Mouse (Mus musculus): ENCODE data around the gene Atp2b1. TPM values are rescaled to one million over a fixed set of nuclear protein-coding genes. Genes with fewer than 3 reads are reported as not detected.

The Atp2b1 gene
- polyA plus RNA-seq, 1 experiment from 2014 or later, result 38.1 TPM

GRCm38 (mm10) chr10:98966407-98967215, 52.4 kb downstream of the Atp2b1 start:
- DNase-seq, result no peak
- H3K27me3 ChIP-seq, result no peaks in the 10 kb centered on the region
- H3K27ac ChIP-seq, result no peak overlapping the region
- H3K36me3 ChIP-seq, result peaks cover 12% of the 10 kb centered on the region
- no peak overlapping the region for H3K4me2 ChIP-seq
- H3K9ac ChIP-seq, result no peak overlapping the region
- 52% methylated on average over 13 of the region's 13 CpGs for WGBS (ENCODE audit: insufficient replicate concordance)
- no peak overlapping the region for H3K4me3 ChIP-seq (replicated peaks)
- ATAC-seq (ENCODE audit: low read depth), result no peak
- H3K9me3 ChIP-seq (replicated peaks), result no peaks in the 10 kb centered on the region
- H3K4me1 ChIP-seq (replicated peaks), result peaks cover 22% of the 10 kb centered on the region

- H3K27ac ChIP-seq, result no peak overlapping the region
- no peaks in the 10 kb centered on the region for H3K9me3 ChIP-seq (replicated peaks)
- ATAC-seq (ENCODE audit: low read depth) (no peak), DNase-seq (no peak)
- no peaks in the 10 kb centered on the region for H3K27me3 ChIP-seq
- WGBS (ENCODE audit: insufficient replicate concordance), result 88% methylated on average over 15 of the region's 15 CpGs
- no peak overlapping the region for H3K4me3 ChIP-seq (replicated peaks)
- no peak overlapping the region for H3K4me2 ChIP-seq
- H3K9ac ChIP-seq, result no peak overlapping the region
- peaks cover 12% of the 10 kb centered on the region for H3K36me3 ChIP-seq
- H3K4me1 ChIP-seq (replicated peaks), result peaks cover 14% of the 10 kb centered on the region
Measured at GRCm38 (mm10) chr10:98967240-98967891, 53.2 kb downstream of the Atp2b1 start.

- 82% methylated on average over 3 of the region's 3 CpGs for WGBS (ENCODE audit: insufficient replicate concordance)
- no peak for ATAC-seq (ENCODE audit: low read depth)
- H3K4me2 ChIP-seq, result no peak overlapping the region
Measured at GRCm38 (mm10) chr10:98970917-98971316, 56.7 kb downstream of the Atp2b1 start.

GRCm38 (mm10) chr10:98972359-98972758, 58.2 kb downstream of the Atp2b1 start:
- WGBS (ENCODE audit: insufficient replicate concordance), result 37% methylated on average over 2 of the region's 2 CpGs
- no peaks in the 10 kb centered on the region for H3K27me3 ChIP-seq
- peaks cover 12% of the 10 kb centered on the region for H3K36me3 ChIP-seq
- DNase-seq (no peak), ATAC-seq (ENCODE audit: low read depth) (no peak)
- H3K9me3 ChIP-seq (replicated peaks), result no peaks in the 10 kb centered on the region
- H3K9ac ChIP-seq, result no peak overlapping the region
- H3K27ac ChIP-seq, result no peak overlapping the region
- no peak overlapping the region for H3K4me3 ChIP-seq (replicated peaks)
- H3K4me1 ChIP-seq (replicated peaks), result peaks cover 23% of the 10 kb centered on the region
- no peak overlapping the region for H3K4me2 ChIP-seq

More at GRCm38 (mm10) chr10:98970917-98971316, 56.7 kb downstream of the Atp2b1 start:
- DNase-seq, result no peak
- Histone ChIP-seq H3K9me3 (replicated peaks) (no peaks in the 10 kb centered on the region), H3K4me3 (replicated peaks) (no peak overlapping the region), H3K36me3 (peaks cover 12% of the 10 kb centered on the region), H3K9ac (no peak overlapping the region), H3K27me3 (no peaks in the 10 kb centered on the region), H3K4me1 (replicated peaks) (peaks cover 13% of the 10 kb centered on the region), H3K27ac (no peak overlapping the region)

- no peak for ATAC-seq (ENCODE audit: low read depth)
- 81% methylated on average over 18 of the region's 18 CpGs for WGBS (ENCODE audit: insufficient replicate concordance)
Measured at GRCm38 (mm10) chr10:98972912-98973605, 58.9 kb downstream of the Atp2b1 start.

GRCm38 (mm10) chr10:98974645-98975044, 60.4 kb downstream of the Atp2b1 start:
- Histone ChIP-seq H3K4me3 (replicated peaks) (no peak overlapping the region), H3K36me3 (peaks cover 3% of the 10 kb centered on the region; the same call in 1 of the 2 replicates), H3K9ac (no peak overlapping the region), H3K27ac (no peak overlapping the region), H3K27me3 (no peaks in the 10 kb centered on the region), H3K9me3 (replicated peaks) (no peaks in the 10 kb centered on the region), H3K4me2 (no peak overlapping the region), H3K4me1 (replicated peaks) (peaks cover 27% of the 10 kb centered on the region)
- DNase-seq (no peak), ATAC-seq (ENCODE audit: low read depth) (no peak)
- WGBS (ENCODE audit: insufficient replicate concordance), result 76% methylated on average over 3 of the region's 3 CpGs

More at GRCm38 (mm10) chr10:98972912-98973605, 58.9 kb downstream of the Atp2b1 start:
- H3K27me3 ChIP-seq, result no peaks in the 10 kb centered on the region
- H3K36me3 ChIP-seq, result peaks cover 12% of the 10 kb centered on the region
- no peak overlapping the region for H3K27ac ChIP-seq
- DNase-seq, result no peak
- H3K4me2 ChIP-seq, result no peak overlapping the region
- no peak overlapping the region for H3K9ac ChIP-seq
- peaks cover 23% of the 10 kb centered on the region for H3K4me1 ChIP-seq (replicated peaks)
- no peak overlapping the region for H3K4me3 ChIP-seq (replicated peaks)
- no peaks in the 10 kb centered on the region for H3K9me3 ChIP-seq (replicated peaks)

GRCm38 (mm10) chr10:98975611-98976010, 61.4 kb downstream of the Atp2b1 start:
- Histone ChIP-seq H3K36me3 (no peaks in the 10 kb centered on the region), H3K27me3 (no peaks in the 10 kb centered on the region), H3K4me1 (replicated peaks) (peaks cover 31% of the 10 kb centered on the region), H3K9me3 (replicated peaks) (no peaks in the 10 kb centered on the region), H3K4me2 (no peak overlapping the region), H3K27ac (no peak overlapping the region), H3K4me3 (replicated peaks) (no peak overlapping the region), H3K9ac (no peak overlapping the region)
- ATAC-seq (ENCODE audit: low read depth) (no peak), DNase-seq (no peak)
- WGBS (ENCODE audit: insufficient replicate concordance), result 78% methylated on average over 6 of the region's 6 CpGs

- H3K9me3 ChIP-seq (replicated peaks), result no peaks in the 10 kb centered on the region
- WGBS (ENCODE audit: insufficient replicate concordance), result 79% methylated on average over 6 of the region's 6 CpGs
Measured at GRCm38 (mm10) chr10:98976877-98977494, 62.8 kb downstream of the Atp2b1 start.

GRCm38 (mm10) chr10:98978766-98979165, 64.6 kb downstream of the Atp2b1 start:
- DNase-seq (no peak), ATAC-seq (ENCODE audit: low read depth) (no peak)
- Histone ChIP-seq H3K9ac (no peak overlapping the region), H3K36me3 (peaks cover 3% of the 10 kb centered on the region; the same call in 1 of the 2 replicates), H3K4me1 (replicated peaks) (peaks cover 23% of the 10 kb centered on the region), H3K27ac (no peak overlapping the region), H3K4me3 (replicated peaks) (no peak overlapping the region), H3K27me3 (no peaks in the 10 kb centered on the region), H3K4me2 (no peak overlapping the region), H3K9me3 (replicated peaks) (no peaks in the 10 kb centered on the region)
- 69% methylated on average over 6 of the region's 6 CpGs for WGBS (ENCODE audit: insufficient replicate concordance)

More at GRCm38 (mm10) chr10:98976877-98977494, 62.8 kb downstream of the Atp2b1 start:
- no peak overlapping the region for H3K4me3 ChIP-seq (replicated peaks)
- H3K9ac ChIP-seq, result no peak overlapping the region
- H3K4me2 ChIP-seq, result no peak overlapping the region
- peaks cover 31% of the 10 kb centered on the region for H3K4me1 ChIP-seq (replicated peaks)
- H3K27ac ChIP-seq, result no peak overlapping the region
- ATAC-seq (ENCODE audit: low read depth), result no peak
- peaks cover 3% of the 10 kb centered on the region; the same call in 1 of the 2 replicates for H3K36me3 ChIP-seq
- DNase-seq, result no peak
- no peaks in the 10 kb centered on the region for H3K27me3 ChIP-seq

- DNase-seq, result no peak
- Histone ChIP-seq H3K27ac (no peak overlapping the region), H3K36me3 (peaks cover 3% of the 10 kb centered on the region; the same call in 1 of the 2 replicates), H3K9ac (no peak overlapping the region), H3K27me3 (no peaks in the 10 kb centered on the region), H3K4me2 (no peak overlapping the region), H3K4me3 (replicated peaks) (no peak overlapping the region), H3K4me1 (replicated peaks) (peaks cover 23% of the 10 kb centered on the region; the same call in 1 of the 2 replicates), H3K9me3 (replicated peaks) (no peaks in the 10 kb centered on the region)
- ATAC-seq (ENCODE audit: low read depth), result no peak
- WGBS (ENCODE audit: insufficient replicate concordance), result 80% methylated on average over 7 of the region's 7 CpGs
Measured at GRCm38 (mm10) chr10:98979296-98979695, 65.1 kb downstream of the Atp2b1 start.

- no peak for DNase-seq
- ATAC-seq (ENCODE audit: low read depth), result peak; percentile 29; the same call in 1 of the 2 replicates
- peaks cover 3% of the 10 kb centered on the region; the same call in 1 of the 2 replicates for H3K36me3 ChIP-seq
- peaks cover 23% of the 10 kb centered on the region; the same call in 1 of the 2 replicates for H3K4me1 ChIP-seq (replicated peaks)
- no peak overlapping the region for H3K27ac ChIP-seq
- no peak overlapping the region for H3K4me3 ChIP-seq (replicated peaks)
- 81% methylated on average over 8 of the region's 8 CpGs for WGBS (ENCODE audit: insufficient replicate concordance)
- H3K27me3 ChIP-seq, result no peaks in the 10 kb centered on the region
- no peak overlapping the region for H3K4me2 ChIP-seq
- H3K9ac ChIP-seq, result no peak overlapping the region
- H3K9me3 ChIP-seq (replicated peaks), result no peaks in the 10 kb centered on the region
Measured at GRCm38 (mm10) chr10:98979951-98980350, 65.7 kb downstream of the Atp2b1 start.

Data from liver, embryonic 13.5 days (tissue).